Mouse (Mus musculus) forebrain, embryonic 16.5 days (tissue): ENCODE data around the gene Rxfp4. TPM values are rescaled to one million over a fixed set of nuclear protein-coding genes. Genes with fewer than 3 reads are reported as not detected.
A peak's percentile ranks its signal among the peaks of the same experiment; 100 is the strongest.

Experiments
- ATAC-seq: fragments of 200-750 bp; cut with Nextera tagmentation; 2 replicates; pipeline ENCODE4 v1.8.0; 2017; ENCODE audit warnings: mild to moderate bottlenecking, moderate library complexity
- H3K27ac ChIP-seq: fragments of 300-500 bp; sonication (generic); 2 replicates; pipeline ENCODE4 v1.5.1; 2014; ENCODE audit warnings: low read length, control low read depth
- H3K27me3 ChIP-seq: fragments of 300-500 bp; sonication (generic); replicated peaks from 2 replicates; pipeline ENCODE4 v1.6.1; 2014; ENCODE audit warnings: low read length; ENCODE audit not compliant: control insufficient read depth, insufficient read depth
- H3K36me3 ChIP-seq: fragments of 300-500 bp; sonication (generic); 2 replicates; pipeline ENCODE4 v1.6.1; 2014; ENCODE audit not compliant: control insufficient read depth, insufficient read depth
- H3K4me1 ChIP-seq: fragments of 300-500 bp; sonication (generic); replicated peaks from 2 replicates; pipeline ENCODE4 v1.6.1; 2014; ENCODE audit warnings: low read length; ENCODE audit not compliant: control insufficient read depth, insufficient read depth
- H3K4me2 ChIP-seq: fragments of 300-500 bp; sonication (generic); 2 replicates; pipeline ENCODE4 v1.6.1; 2014; ENCODE audit warnings: mild to moderate bottlenecking, low read length, control low read depth
- H3K4me3 ChIP-seq: fragments of 300-500 bp; sonication (generic); replicated peaks from 2 replicates; pipeline ENCODE4 v1.5.1; 2014; ENCODE audit warnings: mild to moderate bottlenecking, low read length, control low read depth
- H3K9ac ChIP-seq: fragments of 300-500 bp; sonication (generic); replicated peaks from 2 replicates; pipeline ENCODE4 v1.6.1; 2014; ENCODE audit warnings: low read depth, low read length, control low read depth
- H3K9me3 ChIP-seq: fragments of 300-500 bp; sonication (generic); 2 replicates; pipeline ENCODE4 v1.6.1; 2016; ENCODE audit warnings: low read length; ENCODE audit not compliant: control insufficient read depth
- WGBS: fragments of 180-500 bp; shearing (Covaris S2); extraction: QIAGEN DNeasy Blood & Tissue Kit; methylation state at CpG from one replicate; pipeline ENCODE4 v1.1.7; 2014; 5-methylcytosine and 5-hydroxymethylcytosine counted together
- polyA plus RNA-seq: library from polyadenylated mRNA; unstranded; fragments of >200 nt; fragmentation: Nextera tagmentation; extraction: Ambion mirVana; gene quantifications from 2 replicates; pipeline ENCODE4 v1.2.1, GENCODE M21; 2015

Gene Rxfp4
- polyA plus RNA-seq = not detected in 2 replicates

- Histone ChIP-seq H3K4me2 (no peak within 1 kb of the TSS), H3K36me3 (peaks cover 5% of the 10 kb centered on the region; the same call in 1 of the 2 replicates), H3K27ac (no peak within 1 kb of the TSS), H3K9ac (no peak within 1 kb of the TSS), H3K9me3 (no peaks in the 10 kb centered on the region), H3K4me1 (no peaks in the 10 kb centered on the region), H3K27me3 (no peaks in the 10 kb centered on the region), H3K4me3 (no peak within 1 kb of the TSS)
- no peak for ATAC-seq
- WGBS = 91% methylated on average over 17 of the region's 17 CpGs
These were observed at the start of gene Rxfp4 for GRCm38 (mm10) chr3:88652846-88653515. TSS of gene Rxfp4 (minus strand) at chr3:88653142.

GRCm38 (mm10) chr3:88701222-88701621 lies 48.3 kb upstream of the Rxfp4 start:
- Histone ChIP-seq H3K4me1 (no peaks in the 10 kb centered on the region), H3K36me3 (peaks cover 55% of the 10 kb centered on the region), H3K9ac (no peak overlapping the region), H3K9me3 (no peaks in the 10 kb centered on the region), H3K27ac (no peak overlapping the region), H3K4me2 (no peak overlapping the region), H3K27me3 (no peaks in the 10 kb centered on the region), H3K4me3 (no peak overlapping the region)
- WGBS = 90% methylated on average over 3 of the region's 3 CpGs
- ATAC-seq = no peak

GRCm38 (mm10) chr3:88700247-88700646 lies 47.3 kb upstream of the Rxfp4 start:
- Histone ChIP-seq H3K27ac (no peak overlapping the region), H3K4me1 (no peaks in the 10 kb centered on the region), H3K4me2 (no peak overlapping the region), H3K9me3 (no peaks in the 10 kb centered on the region), H3K27me3 (no peaks in the 10 kb centered on the region), H3K4me3 (no peak overlapping the region), H3K36me3 (peaks cover 54% of the 10 kb centered on the region), H3K9ac (no peak overlapping the region)
- no peak for ATAC-seq
- WGBS = 67% methylated on average over 3 of the region's 3 CpGs

GRCm38 (mm10) chr3:88698834-88699233 lies 45.9 kb upstream of the Rxfp4 start:
- 95% methylated on average over 6 of the region's 6 CpGs for WGBS
- Histone ChIP-seq H3K4me3 (no peak overlapping the region), H3K9me3 (no peaks in the 10 kb centered on the region), H3K36me3 (peaks cover 60% of the 10 kb centered on the region), H3K27ac (no peak overlapping the region), H3K9ac (no peak overlapping the region), H3K4me1 (no peaks in the 10 kb centered on the region), H3K27me3 (no peaks in the 10 kb centered on the region), H3K4me2 (no peak overlapping the region)
- no peak for ATAC-seq

GRCm38 (mm10) chr3:88698051-88698450 lies 45.1 kb upstream of the Rxfp4 start:
- H3K4me1 ChIP-seq = no peaks in the 10 kb centered on the region
- no peaks in the 10 kb centered on the region for H3K9me3 ChIP-seq
- H3K36me3 ChIP-seq = peaks cover 65% of the 10 kb centered on the region
- H3K4me3 ChIP-seq = no peak overlapping the region
- ATAC-seq = no peak
- H3K9ac ChIP-seq = no peak overlapping the region
- H3K4me2 ChIP-seq = no peak overlapping the region
- no peak overlapping the region for H3K27ac ChIP-seq
- no peaks in the 10 kb centered on the region for H3K27me3 ChIP-seq
- WGBS = 97% methylated on average over 1 of the region's 1 CpGs

- Histone ChIP-seq H3K4me2 (no peak overlapping the region), H3K27ac (no peak overlapping the region), H3K9me3 (no peaks in the 10 kb centered on the region), H3K36me3 (peaks cover 65% of the 10 kb centered on the region), H3K27me3 (no peaks in the 10 kb centered on the region), H3K9ac (no peak overlapping the region), H3K4me3 (no peak overlapping the region), H3K4me1 (no peaks in the 10 kb centered on the region)
- ATAC-seq = no peak
These were observed 42.6 kb upstream of the Rxfp4 start for GRCm38 (mm10) chr3:88695545-88695944.

GRCm38 (mm10) chr3:88689079-88689478 lies 36.1 kb upstream of the Rxfp4 start:
- no peaks in the 10 kb centered on the region for H3K9me3 ChIP-seq
- H3K4me1 ChIP-seq = peaks cover 17% of the 10 kb centered on the region
- no peak overlapping the region for H3K4me3 ChIP-seq
- no peak overlapping the region for H3K27ac ChIP-seq
- H3K4me2 ChIP-seq = no peak overlapping the region
- no peak for ATAC-seq
- peaks cover 39% of the 10 kb centered on the region for H3K36me3 ChIP-seq
- no peak overlapping the region for H3K9ac ChIP-seq
- WGBS = 92% methylated on average over 5 of the region's 5 CpGs
- H3K27me3 ChIP-seq = no peaks in the 10 kb centered on the region

GRCm38 (mm10) chr3:88686734-88687611 lies 34.0 kb upstream of the Rxfp4 start:
- WGBS = 57% methylated on average over 13 of the region's 13 CpGs
- H3K4me3 ChIP-seq = peak overlapping the region; percentile 98
- peak overlapping the region; percentile 97 for H3K9ac ChIP-seq
- H3K27me3 ChIP-seq = no peaks in the 10 kb centered on the region
- peaks cover 25% of the 10 kb centered on the region for H3K36me3 ChIP-seq
- H3K27ac ChIP-seq = peak overlapping the region; percentile 98; the same call in 1 of the 2 replicates
- peak overlapping the region; percentile 94 for H3K4me2 ChIP-seq
- H3K4me1 ChIP-seq = peaks cover 17% of the 10 kb centered on the region
- H3K9me3 ChIP-seq = no peaks in the 10 kb centered on the region
- ATAC-seq = no peak

- H3K27me3 ChIP-seq = no peaks in the 10 kb centered on the region
- H3K4me3 ChIP-seq = peak overlapping the region; percentile 98
- H3K36me3 ChIP-seq = peaks cover 20% of the 10 kb centered on the region
- peak overlapping the region; percentile 98 for H3K27ac ChIP-seq
- H3K4me1 ChIP-seq = peaks cover 17% of the 10 kb centered on the region
- WGBS = under 1% methylated on average over 44 of the region's 45 CpGs
- peak; percentile 66 for ATAC-seq
- H3K4me2 ChIP-seq = peak overlapping the region; percentile 94
- no peaks in the 10 kb centered on the region for H3K9me3 ChIP-seq
- H3K9ac ChIP-seq = peak overlapping the region; percentile 97
These were observed 33.1 kb upstream of the Rxfp4 start for GRCm38 (mm10) chr3:88685958-88686451.
